Mouse (Mus musculus) stomach, postnatal 0 days (tissue): ENCODE measurements around the gene Flt4.

Experiments used
- CTCF ChIP-seq: IDR thresholded peaks from 2 replicates; pipeline ENCODE4 v1.5.1; 2016; ENCODE audit warnings: antibody characterized with exemption, low read depth, mild to moderate bottlenecking, moderate library complexity
- EP300 ChIP-seq: optimal IDR thresholded peaks from 2 replicates; pipeline ENCODE3; 2016; ENCODE audit warnings: antibody characterized with exemption

- TF ChIP-seq CTCF (no peak), EP300 (no peak)
These were observed 16.8 kb downstream of the Flt4 start for GRCm38 (mm10) chr11:49625863-49626262.
